Mouse (Mus musculus): ENCODE data around the gene Tex14.
"Not testable (repeated sequence)": the region's sequence is repeated elsewhere in the genome, so short reads cannot be mapped to it uniquely, and the experiment has no call there.

Tex14 gene

DNA sequence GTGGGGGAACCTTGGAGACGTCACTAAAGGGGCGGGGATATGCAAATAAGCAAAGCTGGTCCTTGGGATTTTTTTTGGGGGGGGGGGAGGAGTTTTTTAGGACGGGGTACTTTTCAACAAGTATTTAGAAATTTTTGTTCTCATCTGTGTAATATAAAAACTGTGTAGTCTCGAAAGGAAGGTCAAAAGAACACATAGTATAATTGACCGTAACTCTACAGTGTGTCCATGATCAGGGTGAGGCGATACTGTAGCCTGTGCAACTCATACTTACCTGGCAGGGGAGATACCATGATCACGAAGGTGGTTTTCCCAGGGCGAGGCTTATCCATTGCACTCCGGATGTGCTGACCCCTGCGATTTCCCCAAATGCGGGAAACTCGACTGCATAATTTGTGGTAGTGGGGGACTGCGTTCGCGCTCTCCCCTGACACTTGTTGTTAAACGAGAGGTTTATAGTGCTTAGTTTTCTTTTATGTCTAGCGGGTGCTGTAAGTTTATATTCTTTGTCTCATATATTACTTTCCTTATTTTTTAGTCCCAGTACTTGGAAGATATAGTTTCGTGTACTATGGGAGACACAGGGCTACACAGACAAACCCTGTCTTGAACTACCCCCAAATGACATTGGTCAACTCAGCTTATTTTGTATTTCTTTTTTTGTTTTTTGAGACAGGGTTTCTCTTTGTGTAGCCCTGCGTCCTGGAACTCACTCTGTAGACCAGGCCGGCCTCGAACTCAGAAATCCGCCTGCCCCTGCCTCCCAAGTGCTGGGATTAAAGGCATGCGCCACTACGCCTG lies 21.8 kb downstream of the Tex14 start:
- DNase-seq (ENCODE audit: low spot score in 2 of 2), result peak; percentile 89 to 91

DNA sequence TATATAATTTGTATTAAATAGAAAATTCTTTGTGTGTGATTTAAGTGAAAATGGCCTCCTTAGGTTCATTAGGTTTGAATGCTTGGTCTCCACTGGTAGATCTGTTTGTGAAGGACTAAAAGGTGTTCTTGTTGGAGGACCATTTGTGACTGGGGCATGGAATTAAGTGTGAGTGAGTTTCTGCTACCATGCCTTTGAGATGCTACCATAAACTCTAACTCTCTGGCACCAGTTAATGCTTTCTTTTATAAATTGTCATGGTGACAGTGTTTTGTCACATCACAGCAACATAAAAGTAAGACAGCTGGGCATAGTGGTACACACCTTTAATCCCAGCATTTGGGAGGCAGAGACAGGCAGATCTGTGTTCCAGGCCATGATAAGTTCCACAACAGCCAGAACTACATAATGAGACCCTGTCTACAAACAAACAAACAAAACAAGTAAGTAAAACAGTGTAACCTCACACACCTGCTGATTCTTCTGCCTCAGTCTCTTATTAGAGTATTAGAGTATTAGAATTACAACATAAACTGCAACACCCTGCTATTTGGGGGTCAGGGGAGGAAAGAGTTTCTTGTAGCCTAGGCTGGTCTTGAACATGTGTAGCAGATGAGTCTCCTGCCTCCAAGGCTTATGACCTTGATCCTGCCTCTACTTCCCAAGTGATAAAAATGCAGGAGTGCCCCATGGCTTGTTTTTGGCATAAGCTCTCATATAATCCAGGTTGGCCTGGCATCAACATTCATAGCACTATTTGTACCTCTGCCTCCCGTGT lies 22.6 kb downstream of the Tex14 start:
- no peak for DNase-seq (ENCODE audit: low spot score in 2 of 2)

DNA sequence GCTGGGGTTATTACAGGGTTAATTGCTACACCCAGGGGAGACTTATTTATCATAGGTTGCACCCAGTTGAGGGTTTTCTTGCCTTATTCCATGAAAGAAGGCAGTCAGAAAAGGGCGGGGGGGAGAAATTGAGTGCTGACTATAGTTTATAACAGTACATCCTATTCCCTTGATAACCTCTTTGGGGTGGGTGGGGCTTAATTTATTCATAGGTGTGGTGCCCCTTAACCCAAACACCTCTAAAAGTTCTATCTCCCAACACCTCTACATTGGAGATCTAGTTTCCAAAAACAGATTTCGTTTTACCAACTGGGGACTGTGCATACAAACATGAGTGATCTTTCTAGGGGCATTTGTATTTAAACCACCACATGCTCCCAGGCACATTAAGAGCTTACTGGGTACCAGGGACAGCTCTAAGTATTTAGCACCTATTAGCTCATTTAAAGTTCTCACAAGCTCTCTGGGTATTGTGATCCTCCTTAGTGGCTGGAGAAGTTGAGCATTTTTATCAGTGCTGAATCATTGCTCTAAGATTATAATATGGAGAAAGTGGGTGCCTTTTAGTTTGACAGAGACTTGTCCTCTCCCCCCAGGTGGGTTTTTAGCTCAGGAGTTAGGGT lies 23.3 kb downstream of the Tex14 start:
- no peak for DNase-seq (ENCODE audit: low spot score in 2 of 2)

DNA sequence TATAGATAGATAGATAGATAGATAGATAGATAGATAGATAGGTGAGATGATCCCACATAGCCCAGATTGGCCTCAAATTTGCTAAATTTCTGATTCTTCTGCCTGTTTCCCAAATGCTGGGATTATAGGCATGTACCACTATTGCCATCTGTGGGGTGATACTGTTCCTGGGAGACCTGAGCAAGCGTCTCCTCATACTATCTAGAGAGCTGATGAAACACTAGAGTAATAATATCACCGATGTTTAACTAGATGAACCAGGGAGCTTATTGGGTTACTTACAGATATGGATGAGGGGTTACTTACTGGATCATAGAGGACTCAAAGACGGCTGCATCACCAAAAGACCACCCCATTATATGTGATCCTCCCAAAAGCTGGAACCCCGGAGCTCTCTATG lies 24.5 kb downstream of the Tex14 start:
- DNase-seq (ENCODE audit: low spot score in 2 of 2), result no peak

DNA sequence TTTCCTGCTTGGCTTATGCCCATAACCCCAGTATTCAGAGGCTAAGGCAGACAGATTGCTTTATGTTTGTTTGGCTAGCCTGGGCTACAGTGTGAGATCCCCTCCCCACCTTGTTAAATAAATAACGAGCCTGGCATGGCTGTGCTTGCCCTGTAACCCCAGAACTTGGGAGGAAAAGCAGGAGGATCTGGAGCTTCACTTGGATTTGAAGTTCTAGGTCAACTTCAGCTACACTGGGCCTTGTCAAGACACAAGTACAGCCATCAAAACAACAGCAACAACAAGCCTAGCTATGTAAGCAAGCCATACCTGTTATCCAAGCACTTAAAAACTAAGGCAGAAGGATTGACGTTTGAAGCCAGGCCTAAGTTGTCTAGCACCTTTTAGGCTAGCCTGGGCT lies 25.5 kb downstream of the Tex14 start:
- no peak for DNase-seq (ENCODE audit: low spot score in 2 of 2)

DNA sequence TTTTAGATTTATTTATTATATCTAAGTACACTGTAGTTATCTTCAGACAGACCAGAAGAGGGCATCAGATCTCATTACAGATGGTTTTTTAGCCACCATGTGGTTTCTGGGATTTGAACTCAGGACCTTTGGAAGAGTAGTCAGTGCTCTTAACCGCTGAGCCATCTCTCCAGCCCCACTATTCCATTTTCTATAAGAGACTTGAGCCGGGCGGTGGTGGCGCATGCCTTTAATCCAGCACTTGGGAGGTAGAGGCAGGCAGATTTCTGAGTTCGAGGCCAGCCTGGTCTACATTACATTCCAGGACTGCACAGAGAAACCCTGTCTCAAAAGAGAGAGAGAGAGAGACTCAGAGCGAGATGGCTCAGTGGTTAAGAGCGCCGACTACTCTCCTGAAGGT lies 26.9 kb downstream of the Tex14 start:
- not testable (repeated sequence) for DNase-seq (ENCODE audit: low spot score in 2 of 2)

DNA sequence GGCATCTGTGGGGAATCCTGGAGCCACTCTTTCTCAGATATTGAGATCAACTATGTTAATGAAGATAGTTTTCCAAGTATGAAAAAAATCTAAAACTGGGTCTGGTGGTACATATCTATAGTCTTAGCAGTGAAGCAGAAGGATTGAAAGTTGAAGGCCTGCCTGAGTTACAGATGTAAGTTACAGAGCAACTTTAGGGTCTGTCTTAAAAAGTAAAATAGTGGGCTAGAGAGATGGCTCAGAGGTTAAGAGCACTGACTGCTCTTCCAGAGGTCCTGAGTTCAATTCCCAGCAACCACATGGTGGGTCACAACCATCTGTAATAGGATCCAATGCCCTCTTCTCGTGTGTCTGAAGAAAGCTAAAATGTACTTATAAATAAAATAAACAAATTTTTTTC lies 27.6 kb downstream of the Tex14 start:
- DNase-seq (ENCODE audit: low spot score in 2 of 2), result no peak

DNA sequence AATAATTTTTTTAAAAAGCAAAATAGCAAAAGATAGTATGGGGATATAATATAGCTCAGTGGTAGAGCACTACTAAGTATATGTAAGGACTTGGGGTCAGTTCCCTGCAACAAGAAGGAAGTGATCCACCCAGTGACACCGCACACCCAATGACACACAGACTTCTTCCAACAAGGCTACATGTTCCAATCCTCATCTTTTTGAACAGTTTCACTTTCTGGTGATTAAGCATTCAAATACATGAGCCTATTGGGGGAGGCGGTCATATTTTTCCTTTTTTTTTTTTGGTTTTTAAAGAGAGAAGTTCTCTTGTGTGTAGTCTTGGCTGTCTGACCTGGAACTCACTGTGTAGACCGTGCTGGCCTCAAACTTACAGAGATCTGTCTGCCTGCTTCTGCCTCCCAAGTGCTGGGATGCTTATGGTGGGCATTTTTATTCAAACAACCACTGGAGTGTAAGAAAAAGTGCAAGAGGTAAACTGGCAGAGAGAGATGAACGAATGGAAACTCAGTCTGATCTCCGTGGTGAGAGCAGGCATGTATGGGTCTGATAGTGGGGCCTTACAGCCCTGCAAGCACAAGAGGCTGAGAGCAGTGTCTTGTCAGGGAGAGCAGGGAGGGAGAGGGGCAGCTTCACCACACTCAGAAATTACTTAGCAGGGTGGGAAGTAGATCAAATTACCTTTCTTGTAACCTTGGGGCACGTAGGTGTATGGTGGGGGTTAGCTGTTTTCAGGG lies 28.2 kb downstream of the Tex14 start:
- no peak for DNase-seq (ENCODE audit: low spot score in 2 of 2)

DNA sequence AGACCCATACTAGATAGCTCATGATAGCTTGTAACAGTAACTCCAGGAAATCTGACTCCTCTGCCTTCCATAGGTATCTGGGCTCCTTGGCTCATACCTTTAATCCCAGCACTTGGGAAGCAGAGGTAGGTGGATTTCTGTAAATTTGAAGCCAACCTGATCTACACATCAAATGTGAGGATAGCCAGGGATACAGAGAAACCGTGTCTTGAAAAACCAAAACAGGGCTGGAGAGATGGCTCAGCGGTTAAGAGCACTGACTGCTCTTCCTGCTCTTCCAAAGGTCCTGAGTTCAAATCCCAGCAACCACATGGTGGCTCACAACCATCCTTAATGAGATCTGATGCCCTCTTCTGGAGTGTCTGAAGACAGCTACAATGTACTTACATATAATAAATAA lies 30.2 kb downstream of the Tex14 start:
- not testable (repeated sequence) for DNase-seq (ENCODE audit: low spot score in 2 of 2)

DNA sequence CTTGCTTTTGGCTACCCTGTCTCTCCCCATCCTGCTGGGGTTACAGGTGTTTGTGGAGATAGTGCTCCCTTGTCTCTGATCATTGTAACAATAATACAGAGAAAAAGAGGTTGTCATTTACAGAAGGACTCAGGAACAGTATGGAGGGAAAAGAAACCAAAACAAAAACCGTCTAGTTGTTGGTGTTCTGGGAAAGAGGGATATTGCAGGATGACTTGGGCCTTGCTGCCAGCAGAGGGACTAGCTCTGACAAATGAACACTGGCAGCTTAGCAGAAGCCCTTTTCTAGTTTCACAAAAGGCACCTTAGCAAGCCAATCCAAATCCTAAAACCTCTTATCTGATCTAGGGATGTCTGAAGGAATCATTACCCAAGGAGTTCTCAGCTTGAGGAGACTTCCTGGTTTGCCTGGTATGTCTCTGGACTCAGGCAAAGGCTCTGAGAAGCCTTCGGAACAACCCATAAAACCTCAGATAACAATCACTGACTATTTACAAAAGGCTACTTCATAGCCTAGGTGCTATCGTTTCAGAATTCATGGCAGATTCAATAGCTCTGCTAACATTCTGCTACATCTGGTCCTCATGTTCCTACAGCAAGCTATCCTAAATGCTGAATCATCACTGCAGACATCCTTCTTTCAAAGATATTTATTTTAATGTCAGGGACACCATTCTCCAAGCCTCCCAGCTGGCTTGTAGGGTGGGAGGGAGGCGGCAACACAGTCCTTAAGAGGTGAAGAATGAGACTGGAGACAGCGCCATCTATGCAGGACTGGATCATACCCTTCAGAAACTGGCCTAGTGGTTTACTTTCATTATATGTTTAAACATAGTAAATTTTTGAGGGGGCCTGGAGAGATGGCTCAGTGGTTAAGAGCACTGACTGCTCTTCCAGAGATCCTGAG lies 31.7 kb downstream of the Tex14 start:
- DNase-seq (ENCODE audit: low spot score in 2 of 2), result no peak

DNA sequence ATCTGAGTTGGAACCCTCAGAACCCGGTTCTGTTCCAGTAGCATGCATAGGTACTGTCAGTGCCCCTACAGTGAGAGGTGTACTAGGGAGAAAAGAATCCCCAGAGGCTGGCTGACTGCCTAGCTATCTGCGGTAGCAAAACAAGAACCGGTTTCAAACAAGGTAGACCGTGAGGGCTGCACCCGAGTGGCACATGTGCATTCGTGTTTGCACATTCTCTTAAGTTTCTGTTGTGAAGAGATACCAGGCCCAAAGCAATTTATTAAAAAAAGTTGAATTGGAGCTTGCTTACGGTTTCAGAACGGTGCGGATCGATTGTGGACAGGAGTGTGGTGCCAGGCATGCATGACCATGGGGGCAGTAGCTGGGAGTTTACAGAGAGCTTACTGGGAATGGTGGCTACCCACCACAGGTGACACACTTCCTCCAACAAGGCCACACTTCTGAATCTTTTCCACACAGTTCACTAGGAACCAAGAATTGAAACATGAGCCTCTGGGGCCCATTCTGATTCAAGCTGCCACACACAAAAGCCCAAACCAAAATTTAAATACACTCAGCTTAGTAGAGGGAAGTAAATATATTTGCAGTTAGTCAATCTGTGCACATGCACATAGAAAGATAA lies 35.0 kb downstream of the Tex14 start:
- DNase-seq (ENCODE audit: low spot score in 2 of 2), result no peak

DNA sequence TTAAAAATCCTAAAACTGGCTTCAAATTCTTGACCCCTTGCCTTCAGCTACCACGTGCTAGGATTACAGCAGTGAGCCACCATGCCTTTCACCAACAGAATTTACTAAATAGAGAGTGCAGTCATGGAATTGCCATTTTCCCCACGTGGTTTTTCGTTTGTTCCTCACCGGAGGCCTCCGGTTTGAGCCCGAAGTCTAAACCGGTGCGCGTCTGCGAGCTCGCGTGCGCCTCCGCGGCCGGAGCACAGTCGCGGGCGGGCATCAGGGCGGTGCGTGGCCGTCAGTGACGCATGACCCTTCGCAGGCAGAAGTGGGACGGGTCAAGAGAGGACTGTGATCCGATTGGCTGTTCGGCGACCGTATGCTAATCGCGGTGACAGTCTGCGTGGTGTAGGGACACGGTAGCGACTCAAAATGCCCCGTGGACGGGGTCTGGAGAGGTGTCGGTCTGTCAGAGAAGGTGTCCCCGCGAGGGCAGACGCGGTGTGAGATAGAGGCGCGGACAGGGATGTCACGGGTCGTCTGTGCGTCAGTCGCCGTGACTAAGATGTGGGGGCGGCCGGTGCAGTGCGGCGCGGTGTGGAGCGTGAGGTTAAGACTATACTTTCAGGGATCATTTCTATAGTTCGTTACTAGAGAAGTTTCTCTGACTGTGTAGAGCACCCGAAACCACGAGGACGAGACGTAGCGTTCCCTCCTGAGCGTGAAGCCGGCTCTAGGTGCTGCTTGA lies 37.9 kb downstream of the Tex14 start:
- peak; percentile 85 to 86 for DNase-seq (ENCODE audit: low spot score in 2 of 2)

DNA sequence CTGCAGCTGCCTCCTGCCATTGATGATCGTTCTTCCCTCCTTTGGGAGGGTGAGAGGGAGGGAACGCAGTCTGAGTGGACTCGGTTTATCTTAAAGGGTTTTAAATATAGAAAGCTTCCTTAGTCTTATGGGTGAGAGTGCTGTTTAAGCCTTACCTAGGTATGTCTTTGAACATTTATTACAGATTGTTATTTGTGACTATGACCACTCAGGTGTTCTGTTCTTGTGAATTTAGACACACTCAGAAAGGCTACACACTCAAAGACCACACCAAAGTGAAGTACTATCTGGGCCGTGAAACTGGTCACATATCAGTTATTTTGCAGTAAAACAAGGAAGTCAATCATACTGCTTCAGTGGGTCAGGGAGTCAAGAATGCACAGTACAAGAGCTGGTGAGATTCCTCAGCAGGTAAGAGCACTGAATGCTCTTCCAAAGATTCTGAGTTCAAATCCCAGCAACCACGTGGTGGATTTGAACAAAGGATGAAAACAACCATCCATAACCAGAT lies 38.6 kb downstream of the Tex14 start:
- peak; percentile 73 to 75 for DNase-seq (ENCODE audit: low spot score in 2 of 2)

DNA sequence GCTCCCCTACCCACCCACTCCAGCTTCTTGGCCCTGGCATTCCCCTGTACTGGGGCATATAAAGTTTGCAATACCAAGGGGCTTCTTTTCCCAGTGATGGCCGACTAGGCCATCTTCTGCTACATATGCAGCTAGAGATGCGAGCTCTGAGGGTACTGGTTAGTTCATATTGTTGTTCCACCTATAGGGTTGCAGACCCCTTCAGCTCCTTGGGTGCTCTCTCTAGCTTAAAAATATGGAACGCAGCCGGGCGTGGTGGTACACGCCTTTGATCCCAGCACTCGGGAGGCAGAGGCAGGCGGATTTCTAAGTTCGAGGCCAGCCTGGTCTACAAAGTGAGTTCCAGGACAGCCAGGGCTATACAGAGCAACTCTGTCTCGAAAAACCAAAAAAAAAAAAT lies 39.2 kb downstream of the Tex14 start:
- not testable (repeated sequence) for DNase-seq (ENCODE audit: low spot score in 2 of 2)

DNA sequence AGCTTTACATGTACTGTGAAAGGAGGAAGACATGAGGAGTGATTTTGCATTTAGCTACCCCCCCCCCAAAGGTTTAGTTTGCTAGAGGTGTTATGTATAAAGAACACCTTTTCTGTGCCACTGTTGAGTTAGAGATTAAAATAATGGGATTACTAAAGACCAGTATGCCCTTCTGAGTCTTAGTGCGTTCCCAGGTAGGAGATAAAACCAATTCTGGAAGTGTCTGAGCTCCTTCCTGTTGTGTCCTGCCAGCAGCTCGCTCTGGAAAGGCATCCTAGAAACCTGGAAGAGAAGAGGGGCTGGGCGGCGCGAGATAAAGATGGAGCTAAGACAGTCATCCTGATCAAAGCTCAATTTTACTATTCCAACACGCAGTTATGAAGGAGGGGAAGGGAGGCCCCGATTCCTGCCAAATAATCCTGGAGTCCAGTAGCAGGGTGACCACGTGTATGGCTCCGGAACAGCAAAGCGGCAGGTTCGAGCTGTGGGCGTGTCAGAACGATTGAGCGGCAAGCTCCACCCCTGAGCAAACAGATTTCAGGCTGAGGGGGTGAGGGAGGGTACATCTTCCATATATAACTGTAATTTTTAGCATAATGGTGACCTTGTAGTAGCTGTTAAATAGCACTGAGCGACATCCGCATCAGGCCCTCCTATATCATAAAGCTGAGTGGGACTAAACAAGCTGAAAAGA lies 40.0 kb downstream of the Tex14 start:
- no peak for DNase-seq (ENCODE audit: low spot score in 2 of 2)

DNA sequence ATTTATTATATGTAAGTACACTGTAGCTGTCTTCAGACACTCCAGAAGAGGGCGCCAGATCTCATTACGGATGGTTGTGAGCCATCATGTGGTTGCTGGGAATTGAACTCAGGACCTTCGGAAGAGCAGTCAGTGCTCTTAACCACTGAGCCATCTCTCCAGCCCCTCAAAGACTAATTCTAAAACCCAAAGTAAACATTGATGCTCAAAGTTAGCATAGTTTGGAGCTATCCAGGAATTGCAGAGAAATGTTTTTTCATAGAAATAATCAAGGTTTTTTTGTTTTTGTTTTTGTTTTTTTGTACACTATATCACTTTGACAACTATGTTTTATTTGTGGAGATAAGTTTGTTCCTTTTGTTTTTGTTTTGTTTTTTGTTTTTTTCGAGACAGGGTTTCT lies 40.7 kb downstream of the Tex14 start:
- not testable (repeated sequence) for DNase-seq (ENCODE audit: low spot score in 2 of 2)

DNA sequence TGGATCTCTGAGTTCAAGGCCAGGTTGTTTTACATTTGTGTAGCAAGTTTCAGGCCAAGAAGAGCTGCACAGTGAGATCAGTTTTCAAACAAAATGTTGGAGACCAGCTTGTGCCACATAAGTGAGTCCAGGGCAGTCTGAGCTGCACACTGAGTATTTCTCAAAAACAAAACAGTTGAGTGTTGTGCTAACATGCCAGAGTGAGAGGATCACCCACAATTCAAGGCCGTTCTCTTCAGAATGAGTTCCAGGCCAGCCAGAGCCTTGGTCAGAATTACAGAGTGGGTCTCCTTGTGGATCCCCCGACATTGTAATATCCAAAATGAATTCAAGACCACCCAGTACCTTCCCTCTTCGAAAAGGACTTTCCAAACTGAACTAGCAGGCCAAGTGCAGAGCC lies 41.3 kb downstream of the Tex14 start:
- DNase-seq (ENCODE audit: low spot score in 2 of 2), result no peak

DNA sequence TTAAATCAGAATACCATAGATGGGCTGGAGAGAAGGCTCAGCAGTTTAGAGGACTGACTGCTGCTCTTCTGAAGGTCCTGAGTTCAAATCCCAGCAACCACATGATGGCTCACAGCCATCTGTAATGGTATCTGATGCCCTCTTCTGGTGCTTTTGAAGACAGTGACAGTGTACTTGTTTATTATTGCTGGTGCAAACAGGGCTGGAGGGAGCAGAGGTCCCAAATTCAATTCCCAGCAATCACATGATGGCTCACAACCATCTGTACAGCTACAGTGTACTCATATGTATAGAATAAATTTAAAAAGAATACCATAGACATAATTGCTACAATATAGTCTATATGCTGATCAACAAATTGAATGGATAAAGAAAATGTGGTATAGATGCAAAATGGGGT lies 42.6 kb downstream of the Tex14 start:
- DNase-seq (ENCODE audit: low spot score in 2 of 2), result no peak

DNA sequence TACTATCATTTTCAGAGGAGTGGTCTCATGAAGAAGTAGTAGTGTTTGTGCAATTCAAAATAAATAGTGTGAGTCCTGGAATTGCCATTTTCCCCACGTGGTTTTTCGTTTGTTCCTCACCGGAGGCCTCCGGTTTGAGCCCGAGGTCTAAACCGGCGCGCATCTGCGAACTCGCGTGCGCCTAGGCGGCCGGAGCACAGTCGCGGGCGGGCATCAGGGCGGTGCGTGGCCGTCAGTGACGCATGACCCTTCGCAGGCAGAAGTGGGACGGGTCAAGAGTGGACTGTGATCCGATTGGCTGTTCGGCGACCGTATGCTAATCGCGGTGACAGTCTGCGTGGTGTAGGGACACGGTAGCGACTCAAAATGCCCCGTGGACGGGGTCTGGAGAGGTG lies 43.2 kb downstream of the Tex14 start:
- peak; percentile 94 to 97 for DNase-seq (ENCODE audit: low spot score in 2 of 2)

All from natural killer cell, adult 2 months (primary cell).